Mouse (Mus musculus) layer of hippocampus, adult 2 months (tissue): ENCODE measurements around the gene Olfr432. TPM values are rescaled to one million over a fixed set of nuclear protein-coding genes. Genes with fewer than 3 reads are reported as not detected.
A peak's percentile ranks its signal among the peaks of the same experiment; 100 is the strongest.
"Not testable (repeated sequence)": the region's sequence is repeated elsewhere in the genome, so short reads cannot be mapped to it uniquely, and the experiment has no call there.

Experiments
- DNase-seq, 2 experiments: peaks; one replicate each; pipeline ENCODE4 v3.0.0; 2022; ENCODE audit warnings: low spot score in 2 of 2
- H3K27ac ChIP-seq: fragments of 200-600 bp; 2 replicates; pipeline ENCODE4 v1.8.1; 2022
- H3K4me3 ChIP-seq: fragments of 200-600 bp; 2 replicates; pipeline ENCODE4 v1.8.1; 2022; ENCODE audit warnings: mild to moderate bottlenecking
- CTCF ChIP-seq: fragments of 200-600 bp; conservative IDR thresholded peaks from 2 replicates; pipeline ENCODE4 v1.8.1; 2022; ENCODE audit warnings: antibody characterized with exemption, mild to moderate bottlenecking, moderate library complexity
- long read RNA-seq, 2 experiments: library from polyadenylated mRNA; stranded (forward); transcript quantifications; one replicate each; pipeline ENCODE4 v2.0.0; 2021; ENCODE audit warnings: borderline mapping rate in 2 of 2
- total RNA-seq, 2 experiments: library from RNA; stranded (reverse); gene quantifications; 2 replicates each; pipeline ENCODE4 v1.2.3; 2021

Gene Olfr432
- not detected for total RNA-seq
- long read RNA-seq, experiment 1 = 0 reads
- long read RNA-seq, experiment 2 = 0 reads

- TF ChIP-seq CTCF = no peak
- DNase-seq = no peak
- Histone ChIP-seq H3K27ac (no peak within 1 kb of the TSS), H3K4me3 (no peak within 1 kb of the TSS)
Measured at GRCm38 (mm10) chr1:174048893-174049292, at the start of gene Olfr432. Gene Olfr432 (plus strand): TSS chr1:174049205.

DNA sequence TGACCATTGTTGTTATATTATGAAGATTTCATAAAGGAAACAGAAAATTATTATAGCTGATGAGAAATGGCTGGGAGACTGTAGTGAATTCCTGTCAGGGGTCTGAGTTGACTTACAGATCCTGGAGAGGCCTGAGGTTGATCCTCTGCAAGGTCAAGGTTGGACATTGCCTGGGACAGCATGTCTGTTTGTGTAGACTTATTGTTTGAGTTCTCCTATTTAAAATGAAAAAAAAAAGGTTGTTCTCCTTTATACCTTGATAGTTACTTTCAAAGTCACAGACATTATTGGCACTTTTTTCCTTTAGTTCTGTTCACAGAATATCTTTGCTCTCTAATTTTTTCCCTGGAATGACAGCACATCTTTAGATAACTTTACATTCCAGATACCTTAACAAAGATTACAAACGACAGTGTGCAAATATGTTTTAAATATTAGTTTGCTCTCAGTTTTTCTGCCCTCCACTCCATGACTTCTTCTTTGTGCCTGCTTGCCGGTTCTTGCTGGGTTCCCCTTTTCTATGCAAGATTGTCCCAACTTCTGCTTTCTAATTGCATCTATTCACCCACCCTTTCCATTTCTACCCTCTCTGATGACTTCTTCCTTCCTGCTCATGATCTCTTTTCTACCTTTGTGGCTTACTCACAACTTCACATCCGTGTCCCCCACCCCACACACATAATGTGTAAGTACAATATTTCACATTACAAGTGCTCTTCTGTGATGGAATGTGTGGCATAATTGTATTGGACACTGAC, 44.5 kb upstream of the Olfr432 start:
- not testable (repeated sequence) for H3K27ac ChIP-seq, DNase-seq, H3K4me3 ChIP-seq

GRCm38 (mm10) chr1:174007050-174007449, 42.0 kb upstream of the Olfr432 start:
- DNase-seq, H3K27ac ChIP-seq, H3K4me3 ChIP-seq: not testable (repeated sequence)

DNA sequence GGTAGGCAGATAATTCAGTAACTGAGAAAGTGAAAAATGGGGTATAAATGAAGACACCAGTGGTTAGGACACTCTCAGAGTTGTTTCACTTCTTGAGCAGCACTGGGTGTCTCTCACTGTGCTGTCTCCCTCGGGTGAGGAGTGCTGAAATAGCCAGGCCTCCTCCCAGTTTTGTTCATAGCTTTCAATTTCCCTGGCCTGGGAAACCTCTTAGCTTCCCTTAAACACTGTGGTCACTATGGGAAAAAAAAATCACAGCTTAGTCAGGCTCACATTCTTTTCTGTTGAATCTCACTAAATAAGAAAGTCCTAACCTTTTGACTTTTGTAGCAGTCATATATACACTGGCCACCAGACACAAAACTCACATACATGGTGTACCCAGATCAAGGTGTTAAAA, 17.3 kb upstream of the Olfr432 start, which contains the start of gene Ifi205:
Ifi205 (minus strand) TSS at position 113 of the 400 bp plus-strand sequence.
- DNase-seq = no peak
- Histone ChIP-seq H3K27ac (no peak within 1 kb of the TSS), H3K4me3 (no peak within 1 kb of the TSS)
- TF ChIP-seq CTCF = no peak

- H3K27ac ChIP-seq = no peak overlapping the region
- TF ChIP-seq CTCF = no peak
- no peak overlapping the region for H3K4me3 ChIP-seq
- no peak for DNase-seq
Measured at GRCm38 (mm10) chr1:174035841-174036240, 13.2 kb upstream of the Olfr432 start.

DNA sequence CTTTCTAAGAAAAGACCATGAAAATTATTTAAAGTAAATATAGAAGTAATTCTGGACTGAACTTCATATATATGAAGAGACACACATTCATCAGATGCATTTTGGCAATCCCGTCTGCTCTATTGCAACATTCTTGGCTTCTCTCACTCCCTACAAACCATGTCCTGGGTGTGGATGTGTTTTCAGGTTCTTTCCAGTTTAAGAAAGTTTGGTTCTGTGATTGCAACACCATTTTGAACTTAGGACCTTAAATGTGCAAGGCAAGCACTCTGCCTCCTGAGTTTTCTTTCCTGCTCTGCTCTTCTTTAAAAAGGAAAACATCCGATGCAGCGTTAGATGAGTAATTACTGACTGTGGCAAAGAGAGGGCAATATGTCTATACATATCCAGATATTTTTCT, 10.5 kb upstream of the Olfr432 start:
- TF ChIP-seq CTCF = no peak
- DNase-seq = no peak
- no peak overlapping the region for H3K4me3 ChIP-seq
- no peak overlapping the region for H3K27ac ChIP-seq

DNA sequence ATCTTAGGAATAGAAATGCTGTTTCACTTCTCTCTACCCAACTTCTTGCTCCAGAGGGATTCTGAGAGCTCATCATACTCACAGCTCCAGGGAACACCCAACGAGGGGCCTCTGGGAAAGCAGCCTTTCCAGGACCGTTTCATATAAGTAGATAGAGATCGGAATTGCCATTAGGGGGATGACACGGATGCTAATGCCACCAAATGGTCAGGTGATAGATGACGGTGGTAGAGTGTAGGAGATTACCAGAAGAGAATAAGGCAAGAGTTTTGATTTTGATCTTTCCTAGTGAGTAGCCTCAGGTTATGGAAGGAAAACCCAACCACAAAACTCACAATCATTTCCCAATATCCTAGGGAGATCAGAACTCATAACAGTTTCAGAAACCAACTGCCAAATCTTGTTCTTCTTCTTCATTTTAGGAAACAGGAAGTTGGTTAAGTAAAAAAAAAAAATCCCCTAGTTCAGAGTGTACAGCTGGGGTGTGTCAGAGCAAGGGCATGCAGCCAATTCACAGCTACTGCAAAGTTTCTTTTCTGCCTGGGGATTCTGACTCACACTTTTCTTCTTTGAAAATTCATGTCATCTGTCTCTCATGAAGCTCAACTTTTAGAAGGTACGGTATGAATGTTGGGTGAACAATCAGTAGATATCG, 8.4 kb upstream of the Olfr432 start, which contains the start of gene Olfr433:
Olfr433 (plus strand) TSS at position 183 of the 655 bp plus-strand sequence.
- no peak for TF ChIP-seq CTCF
- H3K27ac ChIP-seq = no peak within 1 kb of the TSS
- peak in 1 of 2 experiments; percentile 10 for DNase-seq
- H3K4me3 ChIP-seq = no peak within 1 kb of the TSS

DNA sequence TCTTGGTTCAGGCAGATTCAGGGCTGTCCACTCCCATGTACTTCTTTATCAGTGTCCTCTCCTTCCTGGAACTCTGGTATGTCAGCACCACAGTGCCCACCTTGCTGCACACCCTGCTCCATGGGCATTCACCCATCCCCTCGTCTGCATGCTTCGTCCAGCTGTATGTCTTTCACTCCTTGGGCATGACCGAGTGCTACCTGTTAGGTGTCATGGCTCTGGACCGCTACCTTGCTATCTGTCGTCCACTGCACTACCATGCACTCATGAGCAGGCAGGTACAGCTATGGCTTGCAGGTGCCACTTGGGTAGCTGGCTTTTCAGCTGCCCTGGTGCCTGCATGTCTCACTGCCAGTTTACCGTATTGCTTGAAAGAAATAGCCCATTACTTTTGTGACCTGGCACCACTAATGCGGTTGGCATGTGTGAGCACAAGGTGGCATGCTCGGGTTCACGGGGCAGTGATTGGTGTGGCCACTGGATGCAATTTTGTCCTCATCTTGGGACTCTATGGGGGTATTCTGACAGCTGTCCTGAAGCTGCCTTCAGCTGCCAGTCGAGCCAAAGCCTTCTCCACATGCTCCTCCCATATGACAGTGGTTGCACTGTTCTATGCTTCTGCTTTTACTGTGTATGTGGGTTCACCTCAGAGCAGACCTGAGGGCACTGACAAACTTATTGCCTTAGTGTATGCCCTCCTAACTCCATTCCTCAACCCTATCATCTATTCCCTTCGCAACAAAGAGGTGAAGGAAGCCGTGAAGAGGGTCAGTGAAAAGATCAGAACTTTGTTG, 6.7 kb upstream of the Olfr432 start:
- H3K4me3 ChIP-seq = not testable (repeated sequence)

GRCm38 (mm10) chr1:174044431-174044830, 4.6 kb upstream of the Olfr432 start:
- TF ChIP-seq CTCF = no peak
- Histone ChIP-seq H3K4me3 (no peak overlapping the region), H3K27ac (no peak overlapping the region)
- no peak for DNase-seq

More for the DNA sequence above, 6.7 kb upstream of the Olfr432 start:
- DNase-seq, H3K27ac ChIP-seq: not testable (repeated sequence)

GRCm38 (mm10) chr1:174048227-174048626, 778 bp upstream of the Olfr432 start:
- H3K4me3 ChIP-seq, DNase-seq, H3K27ac ChIP-seq: not testable (repeated sequence)

- not testable (repeated sequence) for DNase-seq, H3K4me3 ChIP-seq, H3K27ac ChIP-seq
Measured at GRCm38 (mm10) chr1:174049357-174049756, 352 bp downstream of the Olfr432 start.

- no peak overlapping the region for H3K4me3 ChIP-seq
- H3K27ac ChIP-seq = no peak overlapping the region
- no peak for DNase-seq
- no peak for TF ChIP-seq CTCF
Measured at GRCm38 (mm10) chr1:174050532-174050931, 1.5 kb downstream of the Olfr432 start.

DNA sequence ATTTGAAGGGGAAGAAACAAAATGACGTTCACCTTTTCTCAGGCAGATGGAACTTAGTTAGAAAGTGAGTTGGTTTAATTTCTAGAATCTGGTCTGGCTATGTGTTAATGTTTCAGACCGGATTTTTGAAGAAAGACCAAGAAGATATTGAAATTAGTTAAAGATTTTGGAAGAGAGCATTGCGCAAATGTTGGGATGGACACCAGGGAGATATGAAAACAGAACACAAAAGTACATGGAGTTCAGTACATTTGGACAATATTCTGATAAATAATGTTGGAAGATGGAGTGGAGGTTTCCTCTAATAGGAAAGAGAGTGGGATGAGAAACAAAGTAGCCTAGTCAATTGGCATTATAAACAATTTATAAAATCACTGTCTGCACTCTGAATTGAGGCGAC, 2.5 kb downstream of the Olfr432 start:
- Histone ChIP-seq H3K4me3 (no peak overlapping the region), H3K27ac (no peak overlapping the region)
- no peak for DNase-seq
- TF ChIP-seq CTCF = no peak
